Mouse (Mus musculus): Measurements from ENCODE around the gene Suv39h2. TPM values are rescaled to one million over a fixed set of nuclear protein-coding genes. Genes with fewer than 3 reads are reported as not detected.

Gene Suv39h2
- total and polyA plus RNA-seq, 3 experiments = 13.9 to 16.0 TPM; not detected in 1

GRCm38 (mm10) chr2:3444206-3444605 lies 30.6 kb downstream of the Suv39h2 start:
- no peak overlapping the region for H3K9ac ChIP-seq (ENCODE audit: control insufficient read depth, low read depth, low read length, poor library complexity, severe bottlenecking)
- TF ChIP-seq ZC3H11A (IDR thresholded peaks at IDR 0.05; ENCODE audit: low read depth, low read length) (no peak), CTCF (IDR thresholded peaks at IDR 0.05 in 2 of 3, conservative IDR thresholded peaks at IDR 0.05 in 1 of 3; ENCODE audit: control insufficient read depth in 1 of 3, insufficient read depth in 1 of 3, low read depth in 2 of 3, low read length in 3 of 3, poor library complexity in 1 of 3, severe bottlenecking in 1 of 3) (no peak), SMC3 (IDR thresholded peaks at IDR 0.05; ENCODE audit: low read depth, low read length) (no peak), TAL1 (IDR thresholded peaks at IDR 0.05; ENCODE audit: low read length) (no peak), CHD1 (IDR thresholded peaks at IDR 0.05; ENCODE audit: low read depth, low read length) (no peak), NELFE (IDR thresholded peaks at IDR 0.05; ENCODE audit: low read depth, low read length) (no peak), MEF2A (IDR thresholded peaks at IDR 0.05; ENCODE audit: extremely low read depth, insufficient replicate concordance, low read depth, low read length, poor library complexity, severe bottlenecking) (no peak), POLR2AphosphoS5 (IDR thresholded peaks at IDR 0.05; ENCODE audit: borderline replicate concordance, low read depth, low read length) (no peak), GATA1 (IDR thresholded peaks at IDR 0.05; ENCODE audit: low read depth, low read length) (no peak), TBP (IDR thresholded peaks at IDR 0.05; ENCODE audit: low read depth, low read length) (no peak), JUND (IDR thresholded peaks at IDR 0.05; ENCODE audit: low read depth, low read length) (no peak), POLR2A (IDR thresholded peaks at IDR 0.05; ENCODE audit: control insufficient read depth in 1 of 2, insufficient read depth in 1 of 2, low read depth in 1 of 2, low read length in 2 of 2, poor library complexity in 1 of 2) (no peak), ZNF384 (IDR thresholded peaks at IDR 0.05; ENCODE audit: low read depth, low read length) (no peak), EP300 (IDR thresholded peaks at IDR 0.05; ENCODE audit: low read depth in 1 of 2, low read length in 2 of 2) (no peak)
- no peak overlapping the region for H3K4me3 ChIP-seq (ENCODE audit: control insufficient read depth in 1 of 2, insufficient read depth in 1 of 2, low read depth in 2 of 2, low read length in 2 of 2)
- H3K4me1 ChIP-seq (ENCODE audit: control insufficient read depth in 1 of 2, insufficient read depth in 2 of 2, low read length in 2 of 2) = peaks cover 0 to 6% of the 10 kb centered on the region in 2 experiments; a peak in 1 of 4 replicates
- H3K9me3 ChIP-seq (replicated peaks; ENCODE audit: insufficient read depth, low read length) = no peaks in the 10 kb centered on the region
- DNase-seq (ENCODE audit: low read depth, low spot score) = no peak
- H3K36me3 ChIP-seq (ENCODE audit: control insufficient read depth in 1 of 2, insufficient read depth in 2 of 2, low read length in 2 of 2) = peaks cover 0 to 28% of the 10 kb centered on the region in 2 experiments
- H3K27ac ChIP-seq (ENCODE audit: control insufficient read depth, low read depth, low read length) = no peak overlapping the region
- no peaks in the 10 kb centered on the region for H3K27me3 ChIP-seq (ENCODE audit: control insufficient read depth in 1 of 2, insufficient read depth in 2 of 2, low read length in 2 of 2)
- no peaks in the 10 kb centered on the region for H3K79me2 ChIP-seq (ENCODE audit: control insufficient read depth, insufficient read depth, low read length, poor library complexity)

- no peak for TF ChIP-seq EP300 (IDR thresholded peaks at IDR 0.05; ENCODE audit: low read depth in 1 of 2, low read length in 2 of 2)
- no peak for TF ChIP-seq TCF12 (IDR thresholded peaks at IDR 0.05; ENCODE audit: low read depth, low read length)
- TF ChIP-seq ETS1 (IDR thresholded peaks at IDR 0.05; ENCODE audit: low read depth, low read length) = no peak
- TF ChIP-seq GATA1 (IDR thresholded peaks at IDR 0.05; ENCODE audit: low read depth, low read length) = no peak
- no peak for TF ChIP-seq NRF1 (IDR thresholded peaks at IDR 0.05; ENCODE audit: insufficient read depth, low read depth, low read length, poor library complexity, severe bottlenecking)
- TF ChIP-seq JUND (IDR thresholded peaks at IDR 0.05; ENCODE audit: low read depth, low read length) = no peak
- TF ChIP-seq POLR2A (IDR thresholded peaks at IDR 0.05; ENCODE audit: control insufficient read depth in 1 of 2, insufficient read depth in 1 of 2, low read depth in 1 of 2, low read length in 2 of 2, poor library complexity in 1 of 2) = no peak
- TF ChIP-seq NELFE (IDR thresholded peaks at IDR 0.05; ENCODE audit: low read depth, low read length) = no peak
- no peak for TF ChIP-seq BHLHE40 (IDR thresholded peaks at IDR 0.05; ENCODE audit: borderline replicate concordance, low read depth, low read length)
- TF ChIP-seq KAT2A (conservative IDR thresholded peaks at IDR 0.05; ENCODE audit: low read depth, low read length) = no peak
- no peak for TF ChIP-seq MXI1 (IDR thresholded peaks at IDR 0.05; ENCODE audit: low read depth, low read length)
- TF ChIP-seq USF2 (IDR thresholded peaks at IDR 0.05; ENCODE audit: borderline replicate concordance in 1 of 2, insufficient read depth in 1 of 2, low read depth in 1 of 2, low read length in 2 of 2) = no peak
- no peak for TF ChIP-seq UBTF (IDR thresholded peaks at IDR 0.05; ENCODE audit: borderline replicate concordance, insufficient read depth, low read depth, low read length)
- no peak for TF ChIP-seq ZMIZ1 (IDR thresholded peaks at IDR 0.05; ENCODE audit: low read depth, low read length)
- no peak for TF ChIP-seq HCFC1 (IDR thresholded peaks at IDR 0.05; ENCODE audit: low read depth, low read length)
- no peak for TF ChIP-seq ELF1 (IDR thresholded peaks at IDR 0.05; ENCODE audit: low read depth, low read length)
- no peaks in the 10 kb centered on the region; the same call in 1 of the 2 replicates for H3K79me2 ChIP-seq (ENCODE audit: control insufficient read depth, insufficient read depth, low read length, poor library complexity)
- H3K27me3 ChIP-seq (ENCODE audit: control insufficient read depth in 1 of 2, insufficient read depth in 2 of 2, low read length in 2 of 2) = no peaks in the 10 kb centered on the region
- no peak for DNase-seq (ENCODE audit: low read depth, low spot score)
- H3K4me1 ChIP-seq (ENCODE audit: control insufficient read depth in 1 of 2, insufficient read depth in 2 of 2, low read length in 2 of 2) = no peaks in the 10 kb centered on the region
- H3K4me3 ChIP-seq (ENCODE audit: control insufficient read depth in 1 of 2, insufficient read depth in 1 of 2, low read depth in 2 of 2, low read length in 2 of 2) = no peak overlapping the region
- no peak overlapping the region for H3K27ac ChIP-seq (ENCODE audit: control insufficient read depth, low read depth, low read length)
- no peaks in the 10 kb centered on the region for H3K9me3 ChIP-seq (replicated peaks; ENCODE audit: insufficient read depth, low read length)
- H3K9ac ChIP-seq (ENCODE audit: control insufficient read depth, low read depth, low read length, poor library complexity, severe bottlenecking) = no peak overlapping the region
- peaks cover 0 to 11% of the 10 kb centered on the region in 2 experiments; a peak in 2 of 4 replicates for H3K36me3 ChIP-seq (ENCODE audit: control insufficient read depth in 1 of 2, insufficient read depth in 2 of 2, low read length in 2 of 2)
Observed at GRCm38 (mm10) chr2:3437956-3438355, 36.9 kb downstream of the Suv39h2 start.
